Comparison of ENCODE assay signal across 8 mouse cellular contexts in the genomic region with DNA sequence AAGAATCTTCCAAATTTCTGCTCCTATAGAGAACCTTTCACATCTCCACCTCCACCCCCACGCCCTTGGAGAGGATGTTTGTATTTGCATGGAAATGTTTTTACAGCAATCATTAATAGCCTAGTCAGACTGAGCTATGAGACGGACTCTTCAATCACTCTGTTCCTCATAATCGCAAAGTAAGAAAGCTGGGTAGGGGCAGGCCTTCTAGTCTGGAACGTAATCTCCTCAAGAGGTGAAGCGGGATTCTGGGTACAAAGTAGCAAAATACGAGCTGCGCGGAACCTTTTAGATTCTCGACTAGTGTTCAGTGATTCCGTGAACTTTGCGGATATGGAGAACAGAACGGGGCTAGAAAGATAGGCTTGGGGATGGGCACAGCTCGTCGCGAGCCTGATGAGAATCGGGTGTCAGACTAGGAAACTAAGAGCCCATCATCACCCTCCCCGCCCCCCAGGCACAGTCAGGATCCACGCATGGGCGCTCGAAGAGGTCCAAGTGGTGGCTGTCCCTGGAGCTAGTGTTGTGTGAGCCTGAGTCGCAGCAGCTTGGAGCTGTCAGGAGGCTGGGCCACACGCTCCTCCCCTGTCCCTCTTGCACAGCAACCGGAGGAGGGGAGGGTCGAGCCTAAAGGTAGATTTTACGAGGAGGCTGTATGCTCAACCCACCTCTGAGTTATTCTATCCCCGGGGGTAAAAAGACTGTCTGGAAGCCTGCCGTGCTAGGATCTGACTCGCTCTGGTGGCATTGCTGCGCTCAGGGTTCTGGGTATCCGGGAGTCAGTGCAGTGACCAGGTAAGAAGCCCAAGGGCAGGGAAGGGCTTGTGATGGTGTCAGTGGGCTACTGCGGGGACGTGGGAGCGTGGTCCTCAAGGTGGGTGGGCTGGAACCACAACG. TPM values are rescaled to one million over a fixed set of nuclear protein-coding genes. Genes with fewer than 3 reads are reported as not detected.
DNase-seq lines count a peak whose midpoint lies in the region; ATAC-seq lines count a peak whose summit lies in the region.

Gene Pla2g7, plus strand, starts transcription at position 107 of the 897 bp plus-strand sequence.

- H3K4me2 ChIP-seq in intestine, embryonic 14.5 days (ENCODE audit: low read length): peak within 1 kb of the TSS; percentile 88
- H3K4me2 ChIP-seq in midbrain, embryonic 11.5 days: peak within 1 kb of the TSS; percentile 62

- no peaks in the 10 kb centered on the region for H3K27me3 ChIP-seq in intestine, embryonic 14.5 days (replicated peaks; ENCODE audit: control insufficient read depth, insufficient read depth, low read length)
- no peaks in the 10 kb centered on the region for H3K27me3 ChIP-seq in midbrain, embryonic 11.5 days (ENCODE audit: control insufficient read depth, insufficient read depth, low read length)

- intact Hi-C loops in left cerebral cortex, postnatal 36 days (cut with DNase I): loop anchor here (5.0 kb wide), 1 partner anchor 51 kb away; no protein-coding TSS in a partner anchor

- WGBS in intestine, embryonic 14.5 days: under 1% methylated on average over 34 of the region's 34 CpGs
- WGBS in midbrain, embryonic 11.5 days: under 1% methylated on average over 34 of the region's 34 CpGs

- H3K9ac ChIP-seq in intestine, embryonic 14.5 days (ENCODE audit: low read length): peak within 1 kb of the TSS; percentile 55
- peak within 1 kb of the TSS; percentile 51 for H3K9ac ChIP-seq in midbrain, embryonic 11.5 days (ENCODE audit: low read length)

- peak; percentile 63; the same call in 1 of the 2 replicates for ATAC-seq in cerebellum, adult (ENCODE audit: insufficient number of reproducible peaks, low FRiP score, low TSS enrichment)
- ATAC-seq in intestine, embryonic 14.5 days (replicated peaks; ENCODE audit: low FRiP score, low TSS enrichment, low read depth): peak; percentile 87
- peak; percentile 85 for ATAC-seq in midbrain, embryonic 11.5 days (ENCODE audit: low FRiP score)

- no peak for DNase-seq in cerebellum, adult 11 months
- DNase-seq in embryo, embryonic 10 days (ENCODE audit: low spot score): peak; percentile 69
- DNase-seq in gastrocnemius, postnatal 25 days: peak; percentile 29
- peak; percentile 79 for DNase-seq in intestine, embryonic 14.5 days (ENCODE audit: low spot score)
- DNase-seq in left cerebral cortex, postnatal 36 days (ENCODE audit: low spot score in 2 of 2): peak; percentile 35 to 45
- peak; percentile 95 for DNase-seq in midbrain, embryonic 11.5 days (ENCODE audit: low spot score, missing footprints)
- peak; percentile 16 to 65 for DNase-seq in spleen, postnatal 4 days (ENCODE audit: low spot score in 2 of 2)

- H3K27ac ChIP-seq in intestine, embryonic 14.5 days (ENCODE audit: low read depth): 0 out of 2 replicates have a peak within 1 kb of the TSS, but pooled peaks have one; percentile 36
- no peak within 1 kb of the TSS for H3K27ac ChIP-seq in midbrain, embryonic 11.5 days (ENCODE audit: low read depth, low read length)

- H3K4me1 ChIP-seq in intestine, embryonic 14.5 days (replicated peaks; ENCODE audit: control insufficient read depth, insufficient read depth, low read length): no peaks in the 10 kb centered on the region
- no peaks in the 10 kb centered on the region for H3K4me1 ChIP-seq in midbrain, embryonic 11.5 days (ENCODE audit: control insufficient read depth, insufficient read depth, low read length)

- no peaks in the 10 kb centered on the region for H3K36me3 ChIP-seq in intestine, embryonic 14.5 days (ENCODE audit: control insufficient read depth, insufficient read depth, low read length)
- H3K36me3 ChIP-seq in midbrain, embryonic 11.5 days (ENCODE audit: control insufficient read depth, insufficient read depth, low read length): no peaks in the 10 kb centered on the region

- peak within 1 kb of the TSS; percentile 41 for H3K4me3 ChIP-seq in intestine, embryonic 14.5 days (ENCODE audit: low read depth, low read length)
- peak within 1 kb of the TSS; percentile 33 for H3K4me3 ChIP-seq in midbrain, embryonic 11.5 days (ENCODE audit: low read depth, low read length)

- H3K9me3 ChIP-seq in intestine, embryonic 14.5 days (ENCODE audit: control insufficient read depth, low read length): no peaks in the 10 kb centered on the region
- no peaks in the 10 kb centered on the region for H3K9me3 ChIP-seq in midbrain, embryonic 11.5 days (ENCODE audit: control insufficient read depth, low read length)

RNA-seq across cellular contexts. Expression of gene Pla2g7, which starts in this region (rescaled TPM):
- 10 to 100 TPM in 1 of 2 experiments, 1 to 10 TPM in 1; 9.9 to 13.5 TPM for total RNA-seq in gastrocnemius, postnatal 25 days (2021)
- polyA plus RNA-seq in intestine, embryonic 14.5 days (2014; fragmentation: Nextera tagmentation; extraction: Ambion mirVana): 9.1 and 9.5 TPM in 2 replicates
- 10 to 100 TPM; 72.1 to 86.8 TPM for total RNA-seq in left cerebral cortex, postnatal 36 days (2021)
- 3.7 and 4.0 TPM in 2 replicates for polyA plus RNA-seq in midbrain, embryonic 11.5 days (2014; fragmentation: Nextera tagmentation; extraction: Ambion mirVana)

Comparison
In these comparisons a context has a peak if more than half of its experiments do, and no peak if none do; other contexts are left out.
1. RNA of gene Pla2g7 (total RNA-seq): 72.1 to 86.8 TPM in left cerebral cortex, postnatal 36 days; 9.9 to 13.5 TPM in gastrocnemius, postnatal 25 days; every median in the first group is over 4 times any median in the second.
2. Peak in every context shown above with its lines, with median percentiles within 50 percentile points of each other: ATAC-seq.